Mouse (Mus musculus) CH12.LX (cell line): Measurements from ENCODE around the gene Bpifb9b.
"Not testable (repeated sequence)": the region's sequence is repeated elsewhere in the genome, so short reads cannot be mapped to it uniquely, and the experiment has no call there.

Experiments used
- CTCF ChIP-seq, 2 experiments: IDR thresholded peaks in 1 of 2; conservative IDR thresholded peaks in 1 of 2; 2 replicates each; pipeline ENCODE4 v1.5.1; 2011 to 2012; ENCODE audit warnings: low read depth in 2 of 2, low read length in 2 of 2, improper control_type of control experiment in 1 of 2, inconsistent platforms in 1 of 2, mild to moderate bottlenecking in 1 of 2, moderate library complexity in 1 of 2
- EP300 ChIP-seq: IDR thresholded peaks from 2 replicates; pipeline ENCODE4 v1.6.1; 2011; ENCODE audit warnings: low read length, improper control_type of control experiment
- JUN ChIP-seq: IDR thresholded peaks from 2 replicates; pipeline ENCODE4 v1.6.1; 2011; ENCODE audit warnings: low read depth, mild to moderate bottlenecking, low read length, improper control_type of control experiment, moderate library complexity; ENCODE audit not compliant: insufficient read depth
- MAFK ChIP-seq: IDR thresholded peaks from 2 replicates; pipeline ENCODE4 v1.6.1; 2011; ENCODE audit warnings: low read length, improper control_type of control experiment; ENCODE audit not compliant: insufficient replicate concordance
- NRF1 ChIP-seq: IDR thresholded peaks from 2 replicates; pipeline ENCODE4 v1.6.1; 2014; ENCODE audit warnings: low read depth, mild to moderate bottlenecking, inconsistent platforms, low read length, improper control_type of control experiment, moderate library complexity
- PAX5 ChIP-seq: IDR thresholded peaks from 2 replicates; pipeline ENCODE4 v1.6.1; 2012; ENCODE audit warnings: low read length, inconsistent platforms, mixed read lengths
- POLR2A ChIP-seq: IDR thresholded peaks from 2 replicates; pipeline ENCODE4 v1.6.1; 2011; ENCODE audit warnings: low read depth, mild to moderate bottlenecking, improper control_type of control experiment, low read length
- POLR2AphosphoS2 ChIP-seq: IDR thresholded peaks from 2 replicates; pipeline ENCODE4 v1.6.1; 2011; ENCODE audit warnings: low read depth, low read length, improper control_type of control experiment

- TF ChIP-seq POLR2A; NRF1; PAX5; EP300; CTCF (conservative IDR thresholded peaks at IDR 0.05 in 1 of 2, IDR thresholded peaks at IDR 0.05 in 1 of 2; ENCODE audit: low read depth in 2 of 2, low read length in 2 of 2); JUN; MAFK; POLR2AphosphoS2: not testable (repeated sequence)
Measured at GRCm38 (mm10) chr2:154264397-154264796, 42.6 kb upstream of the Bpifb9b start.
